Mouse (Mus musculus) adrenal gland, adult 2 months (tissue): ENCODE results near the gene Disc1. TPM values are rescaled to one million over a fixed set of nuclear protein-coding genes. Genes with fewer than 3 reads are reported as not detected.

ENCODE experiments used
- DNase-seq: peaks from one replicate; pipeline ENCODE4 v3.0.0; 2021
- polyA plus RNA-seq: library from polyadenylated mRNA; depleted of rRNA; stranded (reverse); fragments of >200 nt; gene quantifications from 2 replicates; pipeline ENCODE4 v1.2.3, GENCODE M21; 2012
- total RNA-seq, 2 experiments: library from RNA; stranded (reverse); gene quantifications; 2 replicates each; pipeline ENCODE4 v1.2.3; 2021

Disc1 gene
- total and polyA plus RNA-seq, 3 experiments: 0.79 to 1.8 (median 1.2) TPM

DNA sequence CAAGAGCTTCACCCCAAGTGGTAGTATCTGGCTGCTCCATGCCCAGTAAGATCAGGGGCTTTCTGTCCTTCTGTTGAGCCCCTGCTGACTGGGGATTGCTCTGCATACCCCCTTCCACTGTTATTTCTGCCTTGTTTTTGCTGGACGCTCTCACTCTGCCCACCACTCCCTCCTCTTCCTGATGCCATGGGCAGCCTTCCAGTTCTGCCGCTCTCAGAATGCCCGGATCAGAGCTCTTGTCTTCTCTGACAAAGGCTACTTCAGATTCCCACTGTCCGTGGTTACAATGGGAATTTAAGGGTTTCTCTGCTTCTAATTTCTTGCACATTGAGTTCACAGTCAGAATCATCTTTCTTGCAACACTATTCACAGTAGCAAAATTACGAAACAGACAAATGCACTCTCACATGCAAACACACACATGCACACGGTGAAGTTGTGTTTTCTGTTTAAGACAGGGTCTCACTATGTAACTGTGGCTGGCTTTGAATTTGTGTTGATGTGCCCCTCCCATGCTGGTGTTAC lies 214.2 kb downstream of the Disc1 start:
- no peak for DNase-seq

DNA sequence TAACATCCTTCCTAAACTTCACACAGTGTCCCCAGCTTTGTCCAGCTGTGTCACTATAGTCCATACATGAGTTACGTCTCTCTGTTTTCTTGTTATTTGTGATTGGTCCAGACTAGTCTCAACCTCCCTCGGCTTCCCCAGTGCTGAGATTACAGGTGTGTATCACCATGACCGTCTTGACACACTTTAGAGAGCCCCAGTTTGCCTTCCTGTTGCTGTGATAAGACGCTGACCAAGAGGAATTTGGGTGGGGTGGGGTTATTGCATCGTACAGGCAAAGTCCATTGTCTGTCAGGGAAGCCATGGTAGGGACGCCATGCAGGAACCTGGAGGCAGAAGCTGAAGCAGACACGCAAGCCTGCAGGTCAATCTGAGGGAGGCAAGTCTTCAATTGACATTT lies 216.3 kb downstream of the Disc1 start:
- no peak for DNase-seq

DNA sequence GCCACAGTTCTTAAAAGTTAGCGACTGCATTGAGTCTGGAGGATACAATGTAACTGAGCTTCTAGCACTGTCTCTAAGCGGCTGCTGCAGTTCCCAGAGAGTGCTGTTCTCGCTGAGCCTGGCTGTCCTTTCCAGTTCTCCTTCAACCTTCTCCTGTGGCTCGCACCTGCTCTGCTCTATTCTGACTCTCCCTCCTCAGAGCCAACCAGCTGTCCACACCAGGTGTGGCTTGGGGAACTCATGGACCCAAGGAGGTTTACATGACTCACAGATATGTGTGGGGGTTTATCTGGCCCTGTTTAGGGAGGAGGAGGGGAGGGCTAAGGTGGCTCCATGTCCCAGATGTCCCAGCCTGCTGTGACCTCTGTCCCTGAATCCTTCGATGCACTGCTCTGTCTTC lies 217.4 kb downstream of the Disc1 start:
- no peak for DNase-seq

DNA sequence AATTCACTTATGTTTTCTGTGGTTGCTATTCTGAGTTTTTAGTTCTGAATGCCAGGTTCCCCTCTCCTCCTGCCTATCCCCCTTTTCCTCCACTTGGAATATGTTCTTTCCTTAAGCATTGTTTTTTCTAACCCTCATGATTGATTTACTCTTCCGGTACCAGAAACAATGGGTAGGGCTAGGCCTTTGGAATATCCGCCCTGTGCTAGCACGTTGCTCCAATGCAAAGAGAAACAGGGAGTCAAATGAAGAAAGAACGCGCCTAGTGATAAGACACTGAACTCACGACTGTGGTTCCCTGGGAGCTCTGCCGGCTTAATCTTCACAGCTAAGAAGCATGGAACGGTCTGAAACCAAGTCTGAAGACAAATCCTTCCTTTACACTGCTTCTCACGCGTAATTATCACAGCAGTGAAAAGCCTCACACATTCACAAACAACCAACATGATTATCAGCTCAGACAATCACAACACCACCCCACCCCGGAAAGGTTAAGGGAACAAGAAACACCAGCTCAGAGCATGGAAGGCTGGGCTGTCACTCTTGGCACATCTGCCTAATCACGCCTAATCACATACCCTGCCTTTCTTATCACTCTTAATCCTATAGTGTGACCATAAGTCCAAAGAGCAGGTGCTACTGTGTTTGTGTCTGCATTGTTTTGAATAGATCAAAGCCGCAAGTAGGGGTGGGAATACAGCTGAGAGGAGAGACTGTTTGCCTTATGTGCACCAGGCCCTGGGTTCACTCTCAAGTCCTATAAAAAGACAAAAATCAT lies 218.3 kb downstream of the Disc1 start:
- no peak for DNase-seq

DNA sequence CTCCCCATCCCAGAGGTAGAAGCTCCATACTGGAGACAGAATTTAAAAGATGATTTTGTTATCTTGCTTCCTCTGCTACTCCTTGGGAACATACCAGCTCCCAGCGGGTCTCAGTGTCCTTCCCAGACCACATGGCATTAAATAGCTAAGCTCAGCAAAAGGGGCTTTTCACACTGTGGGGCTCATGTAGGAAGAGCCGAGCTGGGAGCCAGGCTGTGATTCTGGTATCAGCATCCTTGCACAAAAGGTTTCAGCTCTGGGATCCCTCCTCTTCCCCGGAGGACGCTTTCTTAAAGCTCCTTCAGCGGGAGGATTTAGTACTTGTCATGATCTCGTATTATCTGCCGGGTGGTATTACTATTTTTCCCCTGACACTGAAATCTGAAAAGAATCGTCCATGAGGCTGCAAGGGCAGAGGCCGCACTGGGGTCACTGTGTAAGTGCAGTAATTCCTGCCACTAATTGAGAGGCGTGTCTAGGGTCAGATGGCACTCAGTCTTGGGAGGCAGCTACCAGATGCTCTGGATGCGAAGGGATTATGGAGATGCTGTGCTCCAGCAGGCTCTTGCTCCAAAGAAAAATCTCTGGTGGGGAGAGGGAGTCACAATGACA lies 223.2 kb downstream of the Disc1 start:
- DNase-seq: no peak

DNA sequence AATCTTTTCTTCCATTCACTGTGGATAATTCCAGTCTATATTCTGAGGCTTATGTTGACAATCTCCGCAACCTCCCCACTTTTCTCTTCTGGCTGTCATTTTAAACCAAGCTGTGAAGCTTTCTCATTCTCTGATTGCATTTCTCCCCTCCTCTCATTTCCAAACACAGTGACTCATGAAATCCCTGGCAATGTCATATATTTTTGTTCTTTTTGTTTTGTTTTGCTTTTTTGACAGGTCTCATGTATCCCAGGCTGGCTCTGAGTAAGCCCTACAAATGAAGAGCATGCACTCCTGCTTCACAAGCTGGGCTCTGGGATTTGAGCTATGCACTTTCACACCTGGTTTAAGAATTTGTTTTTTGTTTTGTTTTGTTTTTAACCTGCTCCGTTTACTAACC lies 225.2 kb downstream of the Disc1 start:
- no peak for DNase-seq

DNA sequence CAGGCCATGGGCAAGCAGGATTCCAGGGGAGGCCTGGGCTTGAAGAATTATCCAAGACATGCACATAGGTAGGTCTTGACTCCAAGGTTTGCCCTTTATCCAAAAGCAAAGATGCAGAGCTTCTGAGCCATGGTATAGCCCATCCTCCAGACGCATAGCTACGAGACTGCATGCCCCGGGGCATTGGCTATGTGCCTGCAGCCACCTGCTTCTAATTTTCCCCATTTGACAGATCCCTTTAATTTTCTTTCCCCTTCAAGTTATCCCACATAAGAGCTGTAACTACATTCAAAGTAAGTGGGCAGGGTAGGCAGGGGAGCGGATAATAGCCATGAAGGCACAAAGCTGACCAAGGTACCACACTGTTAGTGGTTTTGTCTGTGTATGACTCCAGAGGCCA lies 225.9 kb downstream of the Disc1 start:
- no peak for DNase-seq

DNA sequence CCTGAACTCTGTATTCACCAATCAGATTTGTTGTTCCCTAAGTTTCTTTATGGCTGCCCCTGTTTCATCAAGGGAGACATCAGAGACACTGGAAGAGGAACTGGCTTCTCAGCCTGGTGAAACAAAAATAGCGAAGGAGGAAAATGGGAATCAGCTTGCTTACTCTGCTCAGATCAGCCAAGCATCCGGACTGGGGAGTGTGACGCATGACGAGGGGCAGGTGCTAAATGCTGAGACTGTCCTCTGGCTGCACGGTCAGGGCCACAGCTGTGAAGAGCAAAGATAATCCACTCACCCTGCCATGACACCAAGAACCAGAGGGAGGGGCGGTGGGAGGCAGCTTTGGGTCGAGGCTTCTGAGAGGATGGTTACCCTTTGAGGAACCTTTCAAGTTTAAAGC lies 228.5 kb downstream of the Disc1 start:
- DNase-seq: no peak

DNA sequence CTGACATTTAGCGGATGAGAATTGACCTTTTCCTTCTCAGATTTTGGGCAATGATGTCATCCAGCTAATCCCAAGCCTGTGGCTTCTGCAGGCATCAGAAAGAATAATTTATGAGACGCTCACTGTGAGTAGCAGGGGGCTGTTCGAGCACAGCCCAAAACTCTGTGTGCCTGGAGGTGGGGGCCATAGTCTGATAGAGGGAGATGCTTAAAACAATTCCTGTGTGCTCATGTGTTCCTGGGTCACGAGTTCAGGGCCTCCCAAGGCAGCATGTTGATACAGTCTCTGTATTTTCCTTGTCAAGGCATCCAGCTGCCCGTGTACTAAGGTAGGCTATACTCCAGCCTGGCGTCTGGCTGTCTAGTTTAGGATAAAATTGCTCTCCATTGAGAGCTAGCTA lies 229.5 kb downstream of the Disc1 start:
- DNase-seq: no peak

DNA sequence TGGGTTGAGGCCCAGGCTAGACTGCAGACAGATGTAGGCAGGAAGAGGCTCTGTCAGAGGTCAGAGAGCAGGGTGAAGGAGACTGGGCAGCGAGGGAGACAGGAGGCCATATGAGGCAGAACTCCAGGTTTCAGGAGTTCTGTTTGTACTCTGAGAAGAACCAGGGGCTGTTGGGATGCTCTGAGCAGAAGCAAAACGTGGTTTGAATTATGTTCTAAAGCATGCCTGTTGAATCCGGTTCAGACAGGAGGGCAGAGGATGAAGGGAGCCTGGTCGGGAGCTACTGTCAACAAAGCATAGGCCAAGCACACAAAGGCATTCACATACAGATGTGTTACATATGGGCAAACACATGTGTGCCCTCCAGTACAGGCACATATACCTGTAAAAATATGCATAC lies 230.9 kb downstream of the Disc1 start:
- no peak for DNase-seq

DNA sequence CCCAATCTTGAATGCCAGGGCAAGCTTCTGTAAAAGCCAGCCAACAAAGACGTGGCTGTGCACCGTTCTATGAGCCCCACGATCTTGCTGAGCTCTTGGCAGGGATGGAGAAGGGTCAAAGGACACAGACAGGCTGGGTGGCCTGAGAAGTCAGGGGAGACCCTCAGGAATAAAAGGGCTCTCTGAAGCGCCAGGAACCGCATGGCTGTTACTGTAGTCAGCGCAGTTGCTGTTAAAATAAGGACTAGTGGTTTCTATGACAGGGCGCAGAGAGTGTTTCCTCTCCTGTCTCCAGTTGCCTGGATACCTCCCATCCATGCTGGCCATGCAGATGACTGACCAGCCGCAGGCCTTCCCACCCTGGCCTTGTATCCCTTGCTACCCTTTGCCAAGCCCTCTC lies 231.4 kb downstream of the Disc1 start:
- DNase-seq: no peak

DNA sequence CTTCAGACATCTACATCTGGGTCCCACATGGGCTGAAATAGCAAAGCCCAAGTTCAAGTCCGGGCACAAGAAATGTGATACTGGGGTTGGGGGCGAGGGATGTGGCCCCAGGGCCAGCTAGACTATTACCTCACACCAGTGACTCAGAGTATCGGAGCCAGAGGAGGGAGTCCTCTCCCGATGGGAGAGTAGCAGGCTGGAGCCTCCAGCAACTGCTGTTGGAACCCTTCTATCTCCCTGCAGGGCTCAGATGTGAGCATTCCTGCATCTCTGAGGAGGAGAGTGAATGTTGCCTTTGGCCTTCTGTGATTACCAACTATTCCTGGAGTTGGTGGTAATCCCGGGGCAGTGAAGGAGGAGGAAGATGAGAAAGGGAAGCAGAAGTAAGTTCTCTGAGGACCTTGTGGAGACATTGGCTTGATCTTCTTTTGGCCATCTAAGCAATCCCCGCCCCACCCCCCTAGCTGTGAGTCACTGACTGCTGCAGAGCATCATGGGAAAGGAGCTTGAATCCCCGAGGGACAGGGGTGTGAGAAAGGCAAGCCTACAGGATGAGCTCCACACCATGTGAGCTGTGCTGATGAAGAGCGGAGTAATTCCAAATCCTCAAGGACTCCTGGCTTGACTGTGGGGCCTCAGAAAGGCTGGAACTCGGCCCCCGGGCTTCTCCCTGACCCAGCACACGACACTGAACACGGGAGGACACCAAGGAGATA lies 232.1 kb downstream of the Disc1 start:
- peak; percentile 73 for DNase-seq

DNA sequence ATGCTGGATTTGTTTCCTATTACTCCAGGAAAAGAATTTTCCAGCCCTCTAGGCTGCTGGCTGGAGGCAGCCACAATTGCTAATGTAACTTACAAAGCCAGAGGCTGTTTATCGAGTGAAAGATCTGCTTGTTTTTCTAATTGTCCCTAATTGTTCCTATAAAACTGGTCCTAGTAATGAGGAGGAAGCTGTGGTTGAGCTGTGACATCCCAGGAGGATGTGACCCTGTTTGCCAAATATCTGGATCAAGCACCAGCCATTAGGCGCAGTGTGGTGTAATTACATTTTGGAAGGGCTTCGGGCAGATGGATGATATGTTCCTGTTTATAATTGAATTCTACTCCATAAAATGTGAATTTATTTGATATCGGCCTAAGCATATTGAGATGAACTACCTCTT lies 233.3 kb downstream of the Disc1 start:
- peak; percentile 10 for DNase-seq

DNA sequence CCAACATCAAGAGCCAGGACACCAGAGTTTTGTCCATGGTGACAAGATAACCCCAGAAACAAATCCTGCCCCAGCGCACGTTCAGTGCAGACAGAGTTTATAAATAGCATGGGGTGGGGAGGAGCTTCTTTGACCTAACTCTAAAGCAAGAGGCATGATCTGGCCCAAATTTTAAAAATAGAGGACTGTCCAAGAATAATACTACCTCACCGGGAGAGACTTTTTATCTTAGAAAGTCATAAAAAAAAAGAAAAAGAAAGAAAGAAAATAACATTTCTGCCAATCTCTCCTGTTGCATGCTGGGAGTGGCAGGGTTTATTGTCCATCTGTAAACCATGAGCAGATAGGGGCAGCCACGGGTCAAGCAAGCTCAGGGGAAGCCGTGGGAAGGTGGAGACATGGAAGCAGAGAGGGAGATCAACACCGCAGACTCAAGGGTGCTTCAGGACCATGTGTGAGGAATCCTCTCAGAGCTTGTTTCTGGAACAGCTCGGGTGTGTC lies 233.9 kb downstream of the Disc1 start:
- peak; percentile 12 for DNase-seq

DNA sequence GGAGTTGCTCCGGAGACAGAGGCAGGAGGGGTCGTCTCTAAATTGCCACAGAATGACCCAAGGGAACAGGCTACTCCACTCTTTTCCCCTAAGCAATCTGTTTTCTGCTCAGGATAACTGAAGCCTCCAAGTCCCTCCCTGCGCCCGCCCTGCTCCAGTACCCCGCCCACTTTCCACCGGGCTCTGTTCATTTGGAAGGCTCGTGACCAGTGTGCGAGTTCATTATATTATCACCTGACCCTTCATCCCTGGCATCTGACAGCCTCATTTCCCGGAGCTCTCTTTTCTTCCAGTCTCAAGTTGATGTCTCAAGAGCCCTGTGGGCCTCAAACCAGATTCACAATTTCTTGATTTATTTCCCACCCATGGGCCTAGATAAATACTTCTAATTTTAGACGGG lies 237.5 kb downstream of the Disc1 start:
- no peak for DNase-seq

DNA sequence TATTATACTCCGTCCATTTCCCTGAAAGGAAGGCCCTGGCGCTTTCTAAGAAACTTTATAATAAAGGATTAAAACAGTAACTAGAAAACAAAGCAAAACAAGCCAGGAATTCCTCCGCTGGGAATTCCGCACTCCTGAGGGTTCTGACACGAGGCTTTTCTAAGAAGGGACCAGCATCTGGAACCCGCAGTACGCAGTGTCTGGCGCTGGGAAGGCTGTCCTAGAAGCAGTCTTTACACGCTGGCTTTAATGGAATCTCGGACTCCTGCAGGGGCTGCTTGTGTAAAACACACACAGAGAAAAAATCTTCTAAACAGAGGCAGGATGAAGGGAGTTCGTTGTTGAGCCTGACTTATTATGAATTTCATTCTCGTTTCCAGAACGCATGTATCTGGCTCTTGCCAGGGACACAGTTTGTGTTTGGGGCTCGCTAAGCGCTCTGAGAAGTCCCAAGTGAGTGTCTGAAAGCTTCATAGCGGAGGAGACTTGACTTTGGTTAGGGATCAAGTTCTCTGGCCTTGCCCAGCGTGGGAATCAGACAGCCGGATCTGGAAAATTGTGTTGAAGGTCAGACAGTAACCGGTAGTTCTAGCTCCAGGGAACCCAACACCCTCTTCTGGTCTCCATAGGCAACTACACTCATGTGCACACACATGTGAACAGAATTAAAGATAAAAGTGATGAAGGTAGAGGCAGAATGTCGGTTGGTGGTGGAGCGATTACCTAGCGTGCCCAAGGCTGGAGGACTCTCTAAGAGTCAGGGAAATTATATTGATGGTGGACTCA lies 238.1 kb downstream of the Disc1 start:
- DNase-seq: no peak

DNA sequence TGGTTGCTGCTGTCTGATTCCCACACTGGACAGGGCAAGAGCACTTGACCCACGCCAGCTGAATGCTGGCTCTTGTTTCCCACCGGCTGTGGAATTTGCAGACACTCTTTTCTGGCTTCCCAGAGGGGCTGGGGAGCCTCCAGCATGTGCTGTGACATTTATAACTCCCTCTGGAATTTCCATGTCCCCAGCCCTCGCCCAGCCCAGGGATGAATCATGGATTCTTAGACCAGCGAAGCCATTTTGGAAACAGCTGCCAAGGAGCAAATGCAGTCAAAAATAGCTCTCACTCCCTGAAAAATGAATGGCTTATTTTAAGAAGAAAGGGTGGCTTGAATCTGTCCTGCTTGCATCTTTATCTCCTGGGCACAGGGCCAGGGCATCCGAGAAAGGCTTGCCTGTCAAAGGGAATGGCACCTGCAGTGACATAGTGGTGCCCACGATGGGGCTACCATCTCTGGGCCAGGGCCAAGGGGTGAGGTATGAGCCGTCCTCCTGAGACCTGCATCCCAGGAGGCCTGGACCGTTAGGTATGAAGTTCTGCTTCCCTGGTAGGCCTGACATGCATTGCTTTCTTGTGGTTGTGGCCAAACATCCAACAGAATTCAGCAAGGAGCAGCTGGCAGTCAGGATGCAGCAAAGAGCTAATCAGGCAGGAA lies 239.1 kb downstream of the Disc1 start:
- DNase-seq: peak; percentile 72

DNA sequence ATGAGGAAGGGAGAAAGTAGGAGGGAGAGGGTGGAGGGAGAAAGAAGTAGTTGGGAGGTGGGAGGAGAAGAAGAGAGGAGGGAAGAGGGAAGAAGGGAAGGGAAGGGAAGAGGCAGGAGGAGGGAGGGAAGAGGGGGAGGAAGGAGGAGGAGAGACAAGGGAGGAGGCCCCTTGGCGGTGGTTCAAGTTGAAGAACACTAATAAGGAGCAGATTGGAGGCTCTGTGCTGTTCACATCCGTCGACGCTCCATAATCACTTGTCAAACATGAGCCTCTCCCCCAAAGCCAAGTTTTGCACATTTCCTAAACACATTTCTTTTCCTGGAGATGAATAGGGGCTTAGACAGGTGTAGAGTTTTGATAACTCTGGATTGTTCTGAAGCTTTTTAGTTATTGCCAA lies 245.3 kb downstream of the Disc1 start:
- DNase-seq: no peak

DNA sequence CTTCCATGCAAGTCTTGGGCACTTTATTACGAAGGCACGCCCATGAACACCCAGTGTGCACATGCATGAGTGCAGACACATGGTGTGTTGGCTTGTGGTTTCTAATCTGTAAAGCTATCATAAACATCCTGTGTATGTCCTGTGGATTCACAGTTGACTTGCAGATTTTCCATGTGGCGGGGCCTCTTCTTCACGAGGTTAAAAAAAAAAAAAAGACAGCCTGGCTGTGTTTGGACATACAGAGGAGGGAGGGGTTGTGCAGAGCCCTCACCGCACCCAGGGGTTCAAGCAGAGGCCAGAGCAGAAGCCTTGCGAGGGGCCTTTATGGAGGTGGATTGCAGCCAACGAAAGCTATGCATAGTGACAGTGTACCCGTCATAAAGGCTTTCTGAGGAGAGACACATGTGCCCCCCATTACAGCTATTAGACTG lies 248.0 kb downstream of the Disc1 start:
- no peak for DNase-seq

DNA sequence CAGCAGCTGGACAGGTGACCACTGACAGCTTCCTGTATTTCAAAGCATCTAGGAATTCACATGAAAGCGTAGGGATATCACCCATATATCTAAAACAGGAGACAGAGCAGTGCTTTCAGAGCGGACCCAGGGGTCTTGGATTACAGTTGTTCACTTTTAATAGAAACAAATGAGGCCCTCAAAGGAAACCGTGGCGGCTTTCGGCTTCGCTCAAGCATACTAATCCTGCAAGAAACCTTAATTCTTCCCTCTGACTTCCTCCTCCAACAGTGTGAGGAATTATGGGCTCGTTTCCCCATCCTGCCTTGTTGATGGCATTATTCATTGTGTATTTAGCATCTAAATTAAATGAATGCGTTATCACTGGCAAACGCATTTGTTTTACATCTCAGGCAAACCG lies 252.7 kb downstream of the Disc1 start:
- DNase-seq: no peak

DNA sequence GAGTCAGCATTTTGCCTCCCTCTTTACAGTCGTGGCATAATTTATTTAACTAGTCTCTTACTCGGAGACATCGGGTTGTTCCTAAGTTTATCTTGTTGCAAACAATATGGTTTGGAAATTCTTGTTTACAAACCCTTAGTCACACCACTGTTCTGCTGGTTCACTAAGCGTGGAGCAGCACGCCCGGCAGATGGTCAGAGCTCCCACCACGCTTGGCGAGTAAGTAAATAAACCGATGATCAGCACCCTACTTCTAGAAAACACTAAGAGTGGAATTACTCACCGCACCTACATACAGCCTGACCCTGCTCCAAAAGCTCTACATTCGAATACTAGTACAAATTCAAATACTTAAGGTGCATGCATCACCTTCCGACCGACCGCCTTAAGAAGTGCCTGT lies 256.0 kb downstream of the Disc1 start:
- no peak for DNase-seq
